In the genomic region with DNA sequence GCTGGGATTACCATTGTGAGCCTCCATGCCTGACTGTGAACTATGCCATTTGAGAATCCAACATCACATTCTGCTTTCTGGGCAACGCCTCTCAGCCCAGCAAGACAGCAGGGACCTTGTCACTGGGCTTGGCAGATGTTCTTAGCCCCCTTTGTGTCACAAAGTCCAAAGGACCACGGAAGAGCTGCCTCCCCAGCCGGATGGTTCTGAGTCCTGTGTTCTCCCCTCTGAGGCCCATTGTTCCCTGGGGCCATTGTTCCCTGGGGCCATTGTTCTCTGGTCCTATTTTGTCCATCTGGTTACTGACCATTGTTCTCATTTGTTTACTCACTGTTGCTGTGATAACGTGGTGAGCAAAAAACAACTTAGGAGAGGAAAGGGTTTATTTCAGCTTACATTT, we compare ENCODE assay signal across 17 mouse cellular contexts. TPM values are rescaled to one million over a fixed set of nuclear protein-coding genes. Genes with fewer than 3 reads are reported as not detected.
DNase-seq lines count a peak whose midpoint lies in the region; ATAC-seq and TF ChIP-seq lines count a peak whose summit lies in the region.
"Had no signal": no experiment of that assay in that cellular context is flagged by ENCODE, and none has a peak within 500 bp of the region (broad histone marks: within the 10 kb centered on the region; RNA-seq: fewer than 3 reads in every experiment).

No protein-coding gene starts in this region.

- no peak for ATAC-seq in hindbrain, embryonic 13.5 days (ENCODE audit: low FRiP score)
- no peak for ATAC-seq in liver, postnatal 0 days
- no peak for ATAC-seq in liver, embryonic 12.5 days
- ATAC-seq: forebrain, postnatal 0 days; midbrain, embryonic 16.5 days had no signal

- H3K36me3 ChIP-seq in hindbrain, embryonic 10.5 days = no peaks in the 10 kb centered on the region
- H3K36me3 ChIP-seq in hindbrain, embryonic 13.5 days = no peaks in the 10 kb centered on the region
- H3K36me3 ChIP-seq in liver, postnatal 0 days (replicated peaks; ENCODE audit: insufficient read depth, low read length) = no peaks in the 10 kb centered on the region
- no peaks in the 10 kb centered on the region for H3K36me3 ChIP-seq in liver, embryonic 12.5 days
- H3K36me3 ChIP-seq: limb, embryonic 12.5 days; liver, embryonic 15.5 days had no signal

- no peak for TF ChIP-seq EP300 in liver, postnatal 0 days (IDR thresholded peaks at IDR 0.05; ENCODE audit: low read depth)

- peaks cover 45% of the 10 kb centered on the region for H3K4me1 ChIP-seq in hindbrain, embryonic 10.5 days (replicated peaks)
- 0 out of 2 replicates have a peak, but pooled peaks cover 4% of the 10 kb centered on the region for H3K4me1 ChIP-seq in hindbrain, embryonic 13.5 days (replicated peaks)
- peaks cover 39% of the 10 kb centered on the region for H3K4me1 ChIP-seq in liver, postnatal 0 days (ENCODE audit: insufficient read depth)
- peaks cover 57% of the 10 kb centered on the region for H3K4me1 ChIP-seq in liver, embryonic 12.5 days
- H3K4me1 ChIP-seq in bone marrow macrophage, adult 2 months (ENCODE audit: control insufficient read depth, insufficient read depth, low read length) = peaks cover 83% of the 10 kb centered on the region

- 11% methylated on average over 4 of the region's 4 CpGs for WGBS in hindbrain, embryonic 10.5 days
- WGBS in hindbrain, embryonic 13.5 days = 9% methylated on average over 4 of the region's 4 CpGs
- 69% methylated on average over 4 of the region's 4 CpGs for WGBS in liver, postnatal 0 days (ENCODE audit: insufficient replicate concordance)
- WGBS in liver, embryonic 12.5 days (ENCODE audit: insufficient replicate concordance) = 52% methylated on average over 4 of the region's 4 CpGs

- H3K27me3 ChIP-seq in hindbrain, embryonic 10.5 days (ENCODE audit: insufficient read depth, poor library complexity, severe bottlenecking) = no peaks in the 10 kb centered on the region
- no peaks in the 10 kb centered on the region for H3K27me3 ChIP-seq in hindbrain, embryonic 13.5 days
- H3K27me3 ChIP-seq in liver, postnatal 0 days (ENCODE audit: insufficient read depth, low read length) = no peaks in the 10 kb centered on the region
- H3K27me3 ChIP-seq in liver, embryonic 12.5 days (replicated peaks) = no peaks in the 10 kb centered on the region
- H3K27me3 ChIP-seq: limb, embryonic 12.5 days; liver, embryonic 15.5 days had no signal

- no peak overlapping the region for H3K4me3 ChIP-seq in hindbrain, embryonic 10.5 days
- no peak overlapping the region for H3K4me3 ChIP-seq in hindbrain, embryonic 13.5 days
- H3K4me3 ChIP-seq in liver, postnatal 0 days (ENCODE audit: low read depth, low read length) = no peak overlapping the region
- H3K4me3 ChIP-seq in liver, embryonic 12.5 days = no peak overlapping the region
- H3K4me3 ChIP-seq in bone marrow macrophage, adult 2 months (ENCODE audit: insufficient read depth, low read length) = no peak overlapping the region
- H3K4me3 ChIP-seq: limb, embryonic 12.5 days; liver, embryonic 15.5 days had no signal

- TF ChIP-seq CTCF in liver, postnatal 0 days (IDR thresholded peaks at IDR 0.05; ENCODE audit: low read depth) = no peak
- TF ChIP-seq CTCF in bone marrow macrophage, adult 2 months (IDR thresholded peaks at IDR 0.05; ENCODE audit: low read depth, low read length) = no peak

- DNase-seq in hindbrain, embryonic 10.5 days (ENCODE audit: low spot score) = peak; percentile 60
- DNase-seq in liver, postnatal 0 days = no peak
- peak; percentile 69 for DNase-seq in retina, embryonic 14.5 days (ENCODE audit: low spot score)
- DNase-seq in kidney, postnatal 4 days = no peak
- DNase-seq: adrenal gland, postnatal 14 days; forebrain, postnatal 0 days; gastrocnemius, postnatal 14 days; heart, postnatal 10 days; kidney, adult 8-10 months; layer of hippocampus, postnatal 36 days; right cerebral cortex, postnatal 4 days had no signal

- H3K27ac ChIP-seq in hindbrain, embryonic 10.5 days = peak overlapping the region; percentile 64
- no peak overlapping the region for H3K27ac ChIP-seq in hindbrain, embryonic 13.5 days
- H3K27ac ChIP-seq in liver, postnatal 0 days (ENCODE audit: low read depth) = 0 out of 2 replicates have a peak overlapping the region, but pooled peaks have one; percentile 32
- no peak overlapping the region for H3K27ac ChIP-seq in liver, embryonic 12.5 days
- peak overlapping the region; percentile 5; the same call in 1 of the 2 replicates for H3K27ac ChIP-seq in bone marrow macrophage, adult 2 months (ENCODE audit: insufficient read depth, low read depth, low read length)
- H3K27ac ChIP-seq: limb, embryonic 12.5 days; liver, embryonic 15.5 days had no signal

- H3K9me3 ChIP-seq in hindbrain, embryonic 10.5 days = no peaks in the 10 kb centered on the region
- no peaks in the 10 kb centered on the region for H3K9me3 ChIP-seq in hindbrain, embryonic 13.5 days
- no peaks in the 10 kb centered on the region for H3K9me3 ChIP-seq in liver, postnatal 0 days (ENCODE audit: low read length)
- no peaks in the 10 kb centered on the region for H3K9me3 ChIP-seq in liver, embryonic 12.5 days (replicated peaks)
- H3K9me3 ChIP-seq: limb, embryonic 12.5 days; liver, embryonic 15.5 days had no signal

- no peak overlapping the region for H3K9ac ChIP-seq in hindbrain, embryonic 13.5 days
- no peak overlapping the region for H3K9ac ChIP-seq in liver, postnatal 0 days (replicated peaks)
- H3K9ac ChIP-seq in liver, embryonic 12.5 days = no peak overlapping the region
- H3K9ac ChIP-seq: forebrain, postnatal 0 days; limb, embryonic 12.5 days; liver, embryonic 15.5 days had no signal

- H3K4me2 ChIP-seq in hindbrain, embryonic 13.5 days = no peak overlapping the region
- H3K4me2 ChIP-seq in liver, postnatal 0 days (ENCODE audit: low read depth, low read length) = no peak overlapping the region
- no peak overlapping the region for H3K4me2 ChIP-seq in liver, embryonic 12.5 days
- H3K4me2 ChIP-seq: limb, embryonic 12.5 days; liver, embryonic 15.5 days had no signal

- TF ChIP-seq POLR2A in bone marrow macrophage, adult 2 months (IDR thresholded peaks at IDR 0.05; ENCODE audit: borderline replicate concordance, low read depth, low read length) = no peak

RNA-seq across cellular contexts. Expression of gene Fth1, which starts 39.5 kb away (rescaled TPM):
- polyA plus RNA-seq in hindbrain, embryonic 10.5 days (2016; fragmentation: Nextera tagmentation; extraction: Ambion mirVana) = 1,451 and 1,593 TPM in 2 replicates
- 1,535 and 1,618 TPM in 2 replicates for polyA plus RNA-seq in hindbrain, embryonic 13.5 days (2015; fragmentation: Nextera tagmentation; extraction: Ambion mirVana)
- polyA plus RNA-seq in liver, postnatal 0 days (2015; fragmentation: Nextera tagmentation; extraction: Ambion mirVana) = 4,793 and 5,083 TPM in 2 replicates
- polyA plus RNA-seq in liver, embryonic 12.5 days (2016; fragmentation: Nextera tagmentation; extraction: Ambion mirVana) = 5,199 and 5,262 TPM in 2 replicates
- polyA plus RNA-seq in bone marrow macrophage, adult 2 months (2012; ENCODE audit: insufficient read depth, insufficient read length, missing spikeins) = 20,335 and 20,363 TPM in 2 replicates

RNA-seq across cellular contexts. Expression of gene Incenp, which starts 41.6 kb away (rescaled TPM):
- polyA plus RNA-seq in hindbrain, embryonic 10.5 days (2016; fragmentation: Nextera tagmentation; extraction: Ambion mirVana) = 124 and 150 TPM in 2 replicates
- 31.3 and 32.9 TPM in 2 replicates for polyA plus RNA-seq in hindbrain, embryonic 13.5 days (2015; fragmentation: Nextera tagmentation; extraction: Ambion mirVana)
- 39.9 and 43.4 TPM in 2 replicates for polyA plus RNA-seq in liver, postnatal 0 days (2015; fragmentation: Nextera tagmentation; extraction: Ambion mirVana)
- 157 and 159 TPM in 2 replicates for polyA plus RNA-seq in liver, embryonic 12.5 days (2016; fragmentation: Nextera tagmentation; extraction: Ambion mirVana)
- 146 and 159 TPM in 2 replicates for polyA plus RNA-seq in bone marrow macrophage, adult 2 months (2012; ENCODE audit: insufficient read depth, insufficient read length, missing spikeins)

Comparison
In these comparisons a context has a peak if more than half of its experiments do, and no peak if none do; other contexts are left out.
1. H3K27ac ChIP-seq: peak in hindbrain, embryonic 10.5 days (single experiment), liver, postnatal 0 days (single experiment) and bone marrow macrophage, adult 2 months (single experiment); none in hindbrain, embryonic 13.5 days (single experiment) and liver, embryonic 12.5 days (single experiment).
2. DNase-seq: peak in hindbrain, embryonic 10.5 days (single experiment) and retina, embryonic 14.5 days (single experiment); none in liver, postnatal 0 days (single experiment) and kidney, postnatal 4 days (0 of 2).